Mouse (Mus musculus): ENCODE data around the gene Cytl1. TPM values are rescaled to one million over a fixed set of nuclear protein-coding genes. Genes with fewer than 3 reads are reported as not detected.

Gene Cytl1
- polyA plus RNA-seq, 1 experiment from 2014 or later: 0.75 TPM

DNA sequence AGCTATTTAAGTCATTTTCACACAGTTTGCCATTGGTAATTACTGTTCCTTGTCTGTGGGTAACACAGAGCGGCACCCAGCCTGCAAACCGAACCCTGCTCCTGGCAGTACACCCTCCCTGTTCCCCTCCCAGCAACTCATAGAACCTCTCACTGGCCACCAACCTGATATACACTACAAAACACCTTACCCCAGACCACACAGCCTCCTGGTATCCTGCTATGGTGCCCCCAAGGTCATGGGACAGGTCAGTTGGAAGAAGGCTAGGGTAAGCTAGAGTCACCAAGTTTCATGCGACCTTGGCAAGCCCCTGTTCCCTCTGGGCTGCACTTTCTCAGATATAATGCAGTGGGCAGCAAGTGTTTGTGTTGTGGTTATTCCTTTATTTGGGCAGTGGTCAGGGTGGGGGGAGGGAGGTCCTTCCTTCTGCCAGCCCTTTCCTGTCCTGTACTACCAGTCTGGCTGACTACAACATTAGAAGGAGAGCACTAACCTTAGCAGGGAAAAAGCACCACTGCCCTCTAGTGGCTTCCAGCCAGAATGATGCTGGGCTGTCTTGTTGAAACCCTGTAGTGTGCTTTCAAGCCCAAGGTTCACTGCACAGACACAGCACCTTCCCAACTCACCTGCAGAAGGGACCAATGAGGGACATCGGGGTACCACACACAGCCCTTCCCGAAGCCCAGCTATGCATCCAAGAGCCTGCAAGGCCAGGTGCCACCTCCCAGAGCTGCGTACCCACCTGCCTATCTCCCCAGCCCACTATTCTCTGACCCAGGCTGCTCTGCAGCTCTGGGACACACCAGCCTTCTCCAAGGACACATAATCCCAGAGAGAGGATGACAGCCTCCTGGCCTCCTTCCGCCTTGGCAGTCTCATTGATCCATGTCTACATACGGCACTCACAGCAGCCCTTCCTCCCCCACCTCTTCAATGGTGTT lies 17.0 kb downstream of the Cytl1 start:
- Histone ChIP-seq H3K4me1 (replicated peaks; ENCODE audit: control insufficient read depth, insufficient read depth, low read length) (no peaks in the 10 kb centered on the region), H3K4me2 (ENCODE audit: low read depth, low read length, severe bottlenecking) (no peak overlapping the region), H3K9me3 (ENCODE audit: control insufficient read depth, low read length) (no peaks in the 10 kb centered on the region), H3K27me3 (ENCODE audit: control insufficient read depth, insufficient read depth, low read length) (no peaks in the 10 kb centered on the region), H3K36me3 (ENCODE audit: control insufficient read depth, insufficient read depth, low read length) (no peaks in the 10 kb centered on the region), H3K27ac (ENCODE audit: low read depth, low read length) (no peak overlapping the region), H3K9ac (ENCODE audit: low read length) (no peak overlapping the region), H3K4me3 (ENCODE audit: low read depth, low read length) (no peak overlapping the region)
- DNase-seq (ENCODE audit: low spot score) (peak; percentile 76), ATAC-seq (replicated peaks; ENCODE audit: low FRiP score) (no peak; the same call in 1 of the 2 replicates)
- 68% methylated on average over 8 of the region's 8 CpGs for WGBS

GRCm38 (mm10) chr5:37753366-37753765 lies 18.0 kb downstream of the Cytl1 start:
- ATAC-seq (replicated peaks; ENCODE audit: low FRiP score) (no peak), DNase-seq (ENCODE audit: low spot score) (no peak)
- Histone ChIP-seq H3K36me3 (ENCODE audit: control insufficient read depth, insufficient read depth, low read length) (no peaks in the 10 kb centered on the region), H3K9ac (ENCODE audit: low read length) (no peak overlapping the region), H3K27ac (ENCODE audit: low read depth, low read length) (no peak overlapping the region), H3K27me3 (ENCODE audit: control insufficient read depth, insufficient read depth, low read length) (no peaks in the 10 kb centered on the region), H3K4me2 (ENCODE audit: low read depth, low read length, severe bottlenecking) (no peak overlapping the region), H3K4me3 (ENCODE audit: low read depth, low read length) (no peak overlapping the region), H3K9me3 (ENCODE audit: control insufficient read depth, low read length) (no peaks in the 10 kb centered on the region), H3K4me1 (replicated peaks; ENCODE audit: control insufficient read depth, insufficient read depth, low read length) (no peaks in the 10 kb centered on the region)
- 86% methylated on average over 7 of the region's 7 CpGs for WGBS

DNA sequence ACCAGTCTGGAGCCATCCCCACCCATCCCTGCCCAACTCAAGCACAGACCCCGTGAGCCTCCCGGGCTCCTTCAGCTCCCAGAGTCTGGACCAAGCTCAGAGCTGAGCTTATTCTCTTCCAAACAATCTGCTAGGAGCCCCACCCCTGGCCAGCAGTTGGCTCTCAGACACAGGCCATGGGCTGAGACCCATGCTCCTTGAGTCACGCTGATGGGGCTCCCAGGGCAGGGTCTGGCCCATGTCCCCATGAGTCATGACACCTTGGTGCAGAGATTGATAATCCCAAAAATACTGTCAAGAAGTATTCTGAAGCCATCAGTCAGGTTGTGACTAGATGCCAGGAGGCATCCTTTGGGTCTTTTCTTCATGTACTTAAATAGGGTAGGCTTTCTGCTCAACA lies 26.7 kb downstream of the Cytl1 start:
- ATAC-seq (replicated peaks; ENCODE audit: low FRiP score): no peak
- Histone ChIP-seq H3K9me3 (ENCODE audit: control insufficient read depth, low read length) (no peaks in the 10 kb centered on the region), H3K36me3 (ENCODE audit: control insufficient read depth, insufficient read depth, low read length) (no peaks in the 10 kb centered on the region), H3K9ac (ENCODE audit: low read length) (no peak overlapping the region), H3K4me1 (replicated peaks; ENCODE audit: control insufficient read depth, insufficient read depth, low read length) (peaks cover 4% of the 10 kb centered on the region; the same call in 1 of the 2 replicates), H3K4me3 (ENCODE audit: low read depth, low read length) (no peak overlapping the region), H3K27me3 (ENCODE audit: control insufficient read depth, insufficient read depth, low read length) (no peaks in the 10 kb centered on the region), H3K4me2 (ENCODE audit: low read depth, low read length, severe bottlenecking) (no peak overlapping the region), H3K27ac (ENCODE audit: low read depth, low read length) (no peak overlapping the region)
- no peak for DNase-seq (ENCODE audit: low spot score)
- 85% methylated on average over 3 of the region's 3 CpGs for WGBS

DNA sequence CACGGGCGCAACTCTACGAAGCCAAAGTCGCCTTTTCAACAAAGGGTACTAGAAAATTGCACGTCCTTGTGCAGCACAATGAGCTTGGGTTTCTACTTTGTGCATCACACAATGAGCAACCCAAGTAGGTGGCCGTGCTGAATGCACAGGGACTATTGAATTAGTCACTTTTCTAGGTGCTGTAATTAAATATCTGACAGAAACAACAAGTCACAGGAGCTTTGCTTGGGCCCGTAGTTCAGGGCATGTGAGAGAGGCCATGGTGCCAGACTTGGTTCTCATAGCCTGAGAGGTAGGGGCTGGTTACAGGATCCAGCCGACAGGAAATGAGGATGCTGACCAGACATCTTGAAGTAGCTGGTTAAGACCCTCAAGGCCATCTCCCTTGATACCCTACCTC lies 30.5 kb downstream of the Cytl1 start:
- WGBS: 13% methylated on average over 8 of the region's 8 CpGs

DNA sequence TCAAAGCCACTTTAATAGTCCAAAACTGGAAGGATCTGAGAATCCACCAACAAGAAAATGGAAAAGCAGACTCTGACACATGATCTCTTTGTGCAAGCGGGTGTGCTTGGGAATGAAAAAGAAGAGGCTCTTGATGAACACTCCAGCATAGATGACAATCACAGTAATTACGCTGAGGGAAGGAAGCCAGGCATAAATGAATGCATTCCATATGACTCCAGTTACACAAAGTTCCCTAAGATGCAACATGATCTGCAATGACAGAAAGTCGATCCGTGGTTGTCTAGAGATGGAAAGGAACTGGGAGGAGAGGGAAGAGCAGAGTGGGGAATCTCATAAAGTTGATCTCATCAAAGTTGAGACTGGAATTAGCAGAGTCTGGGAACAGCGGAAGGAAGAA lies 31.9 kb downstream of the Cytl1 start:
- H3K9me3 ChIP-seq (ENCODE audit: control insufficient read depth, low read length): no peaks in the 10 kb centered on the region
- peaks cover 7% of the 10 kb centered on the region; the same call in 1 of the 2 replicates for H3K27me3 ChIP-seq (ENCODE audit: control insufficient read depth, insufficient read depth, low read length)
- peaks cover 7% of the 10 kb centered on the region; the same call in 1 of the 2 replicates for H3K4me1 ChIP-seq (replicated peaks; ENCODE audit: control insufficient read depth, insufficient read depth, low read length)
- no peaks in the 10 kb centered on the region for H3K36me3 ChIP-seq (ENCODE audit: control insufficient read depth, insufficient read depth, low read length)
- 75% methylated on average over 5 of the region's 5 CpGs for WGBS
- no peak overlapping the region for H3K4me3 ChIP-seq (ENCODE audit: low read depth, low read length)
- H3K4me2 ChIP-seq (ENCODE audit: low read depth, low read length, severe bottlenecking): no peak overlapping the region
- DNase-seq (ENCODE audit: low spot score): no peak
- H3K9ac ChIP-seq (ENCODE audit: low read length): no peak overlapping the region
- no peak for ATAC-seq (replicated peaks; ENCODE audit: low FRiP score)
- no peak overlapping the region for H3K27ac ChIP-seq (ENCODE audit: low read depth, low read length)

More for the DNA sequence above, 30.5 kb downstream of the Cytl1 start:
- Histone ChIP-seq H3K4me3 (ENCODE audit: low read depth, low read length) (no peak overlapping the region), H3K9ac (ENCODE audit: low read length) (no peak overlapping the region), H3K27me3 (ENCODE audit: control insufficient read depth, insufficient read depth, low read length) (peaks cover 7% of the 10 kb centered on the region; the same call in 1 of the 2 replicates), H3K4me2 (ENCODE audit: low read depth, low read length, severe bottlenecking) (no peak overlapping the region), H3K4me1 (replicated peaks; ENCODE audit: control insufficient read depth, insufficient read depth, low read length) (peaks cover 7% of the 10 kb centered on the region; the same call in 1 of the 2 replicates), H3K36me3 (ENCODE audit: control insufficient read depth, insufficient read depth, low read length) (no peaks in the 10 kb centered on the region), H3K27ac (ENCODE audit: low read depth, low read length) (no peak overlapping the region), H3K9me3 (ENCODE audit: control insufficient read depth, low read length) (no peaks in the 10 kb centered on the region)
- ATAC-seq (replicated peaks; ENCODE audit: low FRiP score) (no peak), DNase-seq (ENCODE audit: low spot score) (no peak)

DNA sequence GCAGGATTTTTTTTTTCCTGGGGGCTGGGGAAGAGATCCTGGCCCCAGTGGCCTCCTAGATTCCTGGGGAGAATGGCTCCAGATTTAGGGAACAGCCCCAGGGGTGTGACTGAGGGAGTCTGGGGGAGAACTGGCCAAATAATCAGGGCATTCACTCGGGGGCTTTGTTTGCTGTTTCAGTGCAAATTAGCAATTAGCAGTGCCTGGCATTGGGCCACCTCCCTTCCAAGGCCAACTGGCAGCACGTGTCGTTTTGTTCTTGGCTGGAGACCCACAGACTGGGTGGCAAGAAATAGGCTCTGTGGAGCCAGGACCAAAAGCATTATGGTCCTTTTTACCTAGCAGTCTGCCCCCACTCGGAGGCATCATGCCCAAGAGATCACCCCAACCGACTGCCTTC lies 33.7 kb downstream of the Cytl1 start:
- 5% methylated on average over 5 of the region's 5 CpGs for WGBS
- ATAC-seq (replicated peaks; ENCODE audit: low FRiP score) (peak; percentile 58; the same call in 1 of the 2 replicates), DNase-seq (ENCODE audit: low spot score) (peak; percentile 83)
- peaks cover 7% of the 10 kb centered on the region; the same call in 1 of the 2 replicates for H3K27me3 ChIP-seq (ENCODE audit: control insufficient read depth, insufficient read depth, low read length)
- H3K9ac ChIP-seq (ENCODE audit: low read length): no peak overlapping the region
- H3K9me3 ChIP-seq (ENCODE audit: control insufficient read depth, low read length): no peaks in the 10 kb centered on the region
- H3K4me2 ChIP-seq (ENCODE audit: low read depth, low read length, severe bottlenecking): no peak overlapping the region
- no peak overlapping the region for H3K27ac ChIP-seq (ENCODE audit: low read depth, low read length)
- H3K4me1 ChIP-seq (replicated peaks; ENCODE audit: control insufficient read depth, insufficient read depth, low read length): peaks cover 7% of the 10 kb centered on the region; the same call in 1 of the 2 replicates
- no peaks in the 10 kb centered on the region for H3K36me3 ChIP-seq (ENCODE audit: control insufficient read depth, insufficient read depth, low read length)
- no peak overlapping the region for H3K4me3 ChIP-seq (ENCODE audit: low read depth, low read length)

GRCm38 (mm10) chr5:37770870-37771269 lies 35.6 kb downstream of the Cytl1 start:
- H3K4me2 ChIP-seq (ENCODE audit: low read depth, low read length, severe bottlenecking): no peak overlapping the region
- no peaks in the 10 kb centered on the region for H3K9me3 ChIP-seq (ENCODE audit: control insufficient read depth, low read length)
- no peaks in the 10 kb centered on the region for H3K36me3 ChIP-seq (ENCODE audit: control insufficient read depth, insufficient read depth, low read length)
- no peak overlapping the region for H3K27ac ChIP-seq (ENCODE audit: low read depth, low read length)
- H3K27me3 ChIP-seq (ENCODE audit: control insufficient read depth, insufficient read depth, low read length): peaks cover 7% of the 10 kb centered on the region; the same call in 1 of the 2 replicates
- 81% methylated on average over 6 of the region's 6 CpGs for WGBS
- H3K4me3 ChIP-seq (ENCODE audit: low read depth, low read length): no peak overlapping the region
- ATAC-seq (replicated peaks; ENCODE audit: low FRiP score): no peak
- H3K4me1 ChIP-seq (replicated peaks; ENCODE audit: control insufficient read depth, insufficient read depth, low read length): peaks cover 5% of the 10 kb centered on the region; the same call in 1 of the 2 replicates
- no peak for DNase-seq (ENCODE audit: low spot score)
- no peak overlapping the region for H3K9ac ChIP-seq (ENCODE audit: low read length)

GRCm38 (mm10) chr5:37774011-37774410 lies 38.7 kb downstream of the Cytl1 start:
- DNase-seq (ENCODE audit: low spot score) (no peak), ATAC-seq (replicated peaks; ENCODE audit: low FRiP score) (no peak)
- Histone ChIP-seq H3K4me1 (replicated peaks; ENCODE audit: control insufficient read depth, insufficient read depth, low read length) (no peaks in the 10 kb centered on the region), H3K27me3 (ENCODE audit: control insufficient read depth, insufficient read depth, low read length) (peaks cover 3% of the 10 kb centered on the region; the same call in 1 of the 2 replicates), H3K9me3 (ENCODE audit: control insufficient read depth, low read length) (no peaks in the 10 kb centered on the region), H3K4me3 (ENCODE audit: low read depth, low read length) (no peak overlapping the region), H3K36me3 (ENCODE audit: control insufficient read depth, insufficient read depth, low read length) (no peaks in the 10 kb centered on the region), H3K9ac (ENCODE audit: low read length) (no peak overlapping the region), H3K4me2 (ENCODE audit: low read depth, low read length, severe bottlenecking) (no peak overlapping the region), H3K27ac (ENCODE audit: low read depth, low read length) (no peak overlapping the region)
- 77% methylated on average over 4 of the region's 4 CpGs for WGBS

Data from forebrain, embryonic 11.5 days (tissue).